Mouse (Mus musculus): ENCODE results near the gene Vmn2r20. TPM values are rescaled to one million over a fixed set of nuclear protein-coding genes. Genes with fewer than 3 reads are reported as not detected.
"Not testable (repeated sequence)": the region's sequence is repeated elsewhere in the genome, so short reads cannot be mapped to it uniquely, and the experiment has no call there.

Gene Vmn2r20
- 0.11 TPM in 1 of 3 replicates, not detected in the others for total RNA-seq (2017)

- ATAC-seq (replicated peaks; ENCODE audit: insufficient number of reproducible peaks, low FRiP score, low TSS enrichment, poor library complexity, severe bottlenecking), result not testable (repeated sequence)
Observed at GRCm38 (mm10) chr6:123418016-123418415, at the start of gene Vmn2r20. Gene Vmn2r20, minus strand, starts transcription at chr6:123418116.

- peak; percentile 80; the same call in 1 of the 2 replicates for ATAC-seq (replicated peaks; ENCODE audit: insufficient number of reproducible peaks, low FRiP score, low TSS enrichment, poor library complexity, severe bottlenecking)
Observed at GRCm38 (mm10) chr6:123424413-123424812, 6.5 kb upstream of the Vmn2r20 start.

- ATAC-seq (replicated peaks; ENCODE audit: insufficient number of reproducible peaks, low FRiP score, low TSS enrichment, poor library complexity, severe bottlenecking), result not testable (repeated sequence)
Observed at GRCm38 (mm10) chr6:123406918-123407665, 10.8 kb downstream of the Vmn2r20 start.

DNA sequence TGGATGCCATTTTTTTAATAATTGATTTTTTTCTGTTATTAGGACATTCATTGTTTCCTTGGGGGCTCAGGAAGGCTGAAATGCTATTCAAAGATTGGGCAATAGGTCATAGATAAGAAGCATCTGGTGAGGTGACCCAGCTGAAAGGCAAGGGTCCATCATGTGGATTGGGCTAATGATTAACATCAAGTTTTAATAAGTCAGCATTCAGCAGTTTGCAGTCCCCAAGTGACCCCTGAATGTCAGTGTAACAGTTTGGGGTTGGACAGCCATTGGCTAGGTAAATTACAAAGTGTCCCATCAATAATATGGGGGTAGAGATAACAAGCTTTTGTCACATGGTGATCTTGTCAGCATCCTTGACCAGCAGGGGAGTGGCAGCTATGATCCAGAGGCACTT lies 29.1 kb downstream of the Vmn2r20 start:
- ATAC-seq (replicated peaks; ENCODE audit: insufficient number of reproducible peaks, low FRiP score, low TSS enrichment, poor library complexity, severe bottlenecking), result not testable (repeated sequence)

GRCm38 (mm10) chr6:123346141-123346540 lies 71.8 kb downstream of the Vmn2r20 start:
- no peak for ATAC-seq (replicated peaks; ENCODE audit: insufficient number of reproducible peaks, low FRiP score, low TSS enrichment, poor library complexity, severe bottlenecking)

GRCm38 (mm10) chr6:123340093-123340492 lies 77.8 kb downstream of the Vmn2r20 start:
- no peak for ATAC-seq (replicated peaks; ENCODE audit: insufficient number of reproducible peaks, low FRiP score, low TSS enrichment, poor library complexity, severe bottlenecking)

- no peak for ATAC-seq (replicated peaks; ENCODE audit: insufficient number of reproducible peaks, low FRiP score, low TSS enrichment, poor library complexity, severe bottlenecking)
Observed at GRCm38 (mm10) chr6:123332503-123332902, 85.4 kb downstream of the Vmn2r20 start.

Other genes starting within 250 kb of the Vmn2r20 start
- gene Clec4b2, start 245.2 kb downstream of the Vmn2r20 start, total RNA-seq (2017), result not detected in 3 replicates
- gene Clec4n, start 188.3 kb downstream of the Vmn2r20 start, total RNA-seq (2017), result 8.1 to 22.2 TPM (median 17.4 TPM) in 3 replicates
- gene Clec4d, start 156.0 kb downstream of the Vmn2r20 start, total RNA-seq (2017), result 8.2 to 19.0 TPM (median 15.1 TPM) in 3 replicates
- 87.3 to 131 TPM (median 125 TPM) in 3 replicates for gene Clec4e, start 128.2 kb downstream of the Vmn2r20 start, total RNA-seq (2017)
- gene Vmn2r19, start 109.8 kb downstream of the Vmn2r20 start, total RNA-seq (2017), result not detected in 3 replicates
- not detected in 3 replicates for gene Vmn2r21, start 115.3 kb upstream of the Vmn2r20 start, total RNA-seq (2017)
- not detected in 3 replicates for gene Vmn2r22, start 232.6 kb upstream of the Vmn2r20 start, total RNA-seq (2017)

All from monocyte, adult 5-6 weeks (primary cell).